Mouse (Mus musculus): ENCODE measurements around the gene Dcp1a.

GRCm38 (mm10) chr14:30455801-30456595, 23.3 kb upstream of the Dcp1a start:
- TF ChIP-seq MAX (IDR thresholded peaks at IDR 0.05) (no peak), USF1 (IDR thresholded peaks at IDR 0.05; ENCODE audit: low read depth) (no peak), CTCF (IDR thresholded peaks at IDR 0.05; ENCODE audit: control insufficient read depth, insufficient read depth, insufficient read length) (no peak), MYOG (IDR thresholded peaks at IDR 0.05; ENCODE audit: control insufficient read depth, extremely low read depth, insufficient read length) (no peak), CEBPB (IDR thresholded peaks at IDR 0.05; ENCODE audit: low read depth) (no peak), FOSL1 (IDR thresholded peaks at IDR 0.05; ENCODE audit: insufficient read depth, low read length, poor library complexity, severe bottlenecking) (no peak)
